Mouse (Mus musculus): ENCODE results near the gene Mrpl36. TPM values are rescaled to one million over a fixed set of nuclear protein-coding genes. Genes with fewer than 3 reads are reported as not detected.

Mrpl36 gene
- 152 and 158 TPM in 2 replicates for polyA plus RNA-seq (2015; fragmentation: Nextera tagmentation; extraction: Ambion mirVana)

DNA sequence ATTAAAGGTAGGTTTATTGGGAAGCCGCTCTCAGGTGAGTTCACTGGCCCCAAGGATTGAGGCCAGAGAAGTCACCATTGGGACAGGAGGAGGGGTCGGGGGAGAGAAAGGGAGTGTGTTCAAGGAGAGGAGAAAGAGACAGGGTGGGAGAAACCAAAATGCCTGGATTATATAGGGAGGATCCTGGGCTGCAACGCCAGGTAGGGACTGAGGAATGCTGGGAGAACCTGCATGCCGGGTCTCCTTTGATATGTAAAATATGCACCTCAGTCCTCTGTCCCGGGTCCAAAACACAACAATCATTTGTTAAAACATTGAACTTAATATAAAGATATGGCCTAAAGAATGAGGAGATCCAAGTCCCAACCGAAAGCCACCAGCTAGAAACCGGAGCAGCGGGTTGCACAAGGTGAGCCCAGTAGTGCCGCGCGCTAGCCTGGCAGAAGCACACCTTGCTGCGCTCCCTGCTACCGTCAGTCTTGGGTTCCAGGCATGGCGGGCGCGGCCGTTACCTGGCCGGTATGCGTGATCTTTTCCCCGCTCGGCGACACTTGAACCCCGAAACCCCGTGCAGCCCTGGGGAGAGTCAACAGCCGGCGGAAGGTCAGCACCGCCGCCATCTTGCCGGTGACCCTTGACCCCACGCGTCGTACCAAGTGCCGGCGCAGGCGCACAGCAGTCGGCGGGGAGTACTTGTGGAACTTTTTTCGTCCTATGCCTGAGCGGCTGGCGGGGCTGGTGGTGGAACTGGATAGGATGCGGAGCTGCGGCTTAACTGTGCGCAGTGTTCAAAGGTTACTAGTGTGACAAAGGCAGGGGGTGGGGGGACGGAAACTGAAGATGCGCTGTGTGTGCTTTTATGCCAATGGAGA, at the start of gene Mrpl36, which contains the start of gene Ndufs6:
TSS of gene Mrpl36 (plus strand) at position 687 of the 872 bp plus-strand sequence.
TSS of gene Ndufs6 (minus strand) at position 716 of the 872 bp plus-strand sequence.
- Histone ChIP-seq H3K9ac (ENCODE audit: low read depth, low read length) (peak within 1 kb of the TSS; percentile 90), H3K36me3 (ENCODE audit: control insufficient read depth, insufficient read depth, low read length) (0 out of 2 replicates have a peak, but pooled peaks cover 3% of the 10 kb centered on the region), H3K4me2 (ENCODE audit: low read depth, low read length) (peak within 1 kb of the TSS; percentile 75), H3K9me3 (ENCODE audit: control insufficient read depth, low read length) (no peaks in the 10 kb centered on the region), H3K4me3 (ENCODE audit: low read length) (peak within 1 kb of the TSS; percentile 84), H3K27me3 (replicated peaks; ENCODE audit: control insufficient read depth, insufficient read depth, low read length) (no peaks in the 10 kb centered on the region), H3K27ac (ENCODE audit: low read length) (peak within 1 kb of the TSS; percentile 77), H3K4me1 (ENCODE audit: control insufficient read depth, insufficient read depth, low read length) (peaks cover 22% of the 10 kb centered on the region)
- 1% methylated on average over 45 of the region's 45 CpGs for WGBS
- ATAC-seq, result peak; percentile 90

GRCm38 (mm10) chr13:73279196-73279595, 49.1 kb upstream of the Mrpl36 start:
- peaks cover 8% of the 10 kb centered on the region for H3K4me1 ChIP-seq (ENCODE audit: control insufficient read depth, insufficient read depth, low read length)
- no peak overlapping the region for H3K4me3 ChIP-seq (ENCODE audit: low read length)
- ATAC-seq, result peak; percentile 96
- H3K4me2 ChIP-seq (ENCODE audit: low read depth, low read length), result 0 out of 2 replicates have a peak overlapping the region, but pooled peaks have one; percentile 14
- no peaks in the 10 kb centered on the region for H3K36me3 ChIP-seq (ENCODE audit: control insufficient read depth, insufficient read depth, low read length)
- H3K27ac ChIP-seq (ENCODE audit: low read length), result peak overlapping the region; percentile 86
- no peak overlapping the region for H3K9ac ChIP-seq (ENCODE audit: low read depth, low read length)
- WGBS, result 58% methylated on average over 1 of the region's 1 CpGs
- H3K27me3 ChIP-seq (replicated peaks; ENCODE audit: control insufficient read depth, insufficient read depth, low read length), result peaks cover under 1% of the 10 kb centered on the region
- no peaks in the 10 kb centered on the region for H3K9me3 ChIP-seq (ENCODE audit: control insufficient read depth, low read length)

DNA sequence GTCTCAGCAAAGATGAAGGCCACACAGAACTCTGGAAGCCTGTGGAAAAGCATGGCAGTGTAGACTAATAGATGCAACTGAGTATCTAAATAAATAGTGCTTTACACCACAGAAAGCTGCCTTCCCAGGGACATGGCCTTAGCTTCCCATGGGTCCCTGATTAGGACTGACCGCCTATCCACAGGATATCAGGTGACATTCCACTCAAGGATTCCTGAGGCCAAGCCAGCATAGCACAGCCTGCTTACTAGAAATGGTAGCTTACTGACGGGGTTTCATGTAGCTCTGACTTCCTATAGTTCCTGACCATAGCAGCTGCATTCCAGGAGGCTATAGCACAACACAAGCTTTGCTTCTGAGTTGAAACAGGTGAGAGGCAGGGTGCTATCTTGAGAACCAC, 45.9 kb upstream of the Mrpl36 start:
- WGBS, result 87% methylated on average over 2 of the region's 2 CpGs
- Histone ChIP-seq H3K27ac (ENCODE audit: low read length) (no peak overlapping the region), H3K4me1 (ENCODE audit: control insufficient read depth, insufficient read depth, low read length) (peaks cover 8% of the 10 kb centered on the region), H3K36me3 (ENCODE audit: control insufficient read depth, insufficient read depth, low read length) (no peaks in the 10 kb centered on the region), H3K27me3 (replicated peaks; ENCODE audit: control insufficient read depth, insufficient read depth, low read length) (no peaks in the 10 kb centered on the region), H3K4me3 (ENCODE audit: low read length) (no peak overlapping the region), H3K9me3 (ENCODE audit: control insufficient read depth, low read length) (no peaks in the 10 kb centered on the region), H3K9ac (ENCODE audit: low read depth, low read length) (no peak overlapping the region), H3K4me2 (ENCODE audit: low read depth, low read length) (no peak overlapping the region)
- no peak for ATAC-seq

DNA sequence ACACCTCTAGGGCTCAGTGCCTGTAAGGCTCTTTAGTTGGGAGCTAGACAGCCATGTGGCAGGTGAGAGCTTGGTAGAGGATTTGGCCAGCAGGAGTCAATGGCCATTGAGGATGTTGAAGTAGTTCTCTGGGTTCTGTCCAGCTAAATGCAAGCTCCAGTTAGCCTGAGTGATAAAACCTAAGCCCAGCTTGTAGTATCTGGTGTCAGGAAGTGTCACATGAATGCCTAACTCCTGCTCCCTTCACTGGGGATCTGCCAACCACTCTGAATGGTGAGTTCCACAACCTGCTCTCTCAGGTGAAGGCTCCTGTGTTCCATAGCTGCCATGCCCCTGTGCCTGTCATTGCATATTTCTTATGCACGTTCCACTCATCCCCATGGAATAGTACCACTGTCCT, 44.8 kb upstream of the Mrpl36 start:
- H3K27me3 ChIP-seq (replicated peaks; ENCODE audit: control insufficient read depth, insufficient read depth, low read length), result 0 out of 2 replicates have a peak, but pooled peaks cover 2% of the 10 kb centered on the region
- no peak for ATAC-seq
- H3K36me3 ChIP-seq (ENCODE audit: control insufficient read depth, insufficient read depth, low read length), result no peaks in the 10 kb centered on the region
- no peak overlapping the region for H3K4me2 ChIP-seq (ENCODE audit: low read depth, low read length)
- H3K9ac ChIP-seq (ENCODE audit: low read depth, low read length), result no peak overlapping the region
- peaks cover 6% of the 10 kb centered on the region for H3K4me1 ChIP-seq (ENCODE audit: control insufficient read depth, insufficient read depth, low read length)
- H3K4me3 ChIP-seq (ENCODE audit: low read length), result no peak overlapping the region
- no peak overlapping the region for H3K27ac ChIP-seq (ENCODE audit: low read length)
- H3K9me3 ChIP-seq (ENCODE audit: control insufficient read depth, low read length), result no peaks in the 10 kb centered on the region
- 79% methylated on average over 1 of the region's 1 CpGs for WGBS

DNA sequence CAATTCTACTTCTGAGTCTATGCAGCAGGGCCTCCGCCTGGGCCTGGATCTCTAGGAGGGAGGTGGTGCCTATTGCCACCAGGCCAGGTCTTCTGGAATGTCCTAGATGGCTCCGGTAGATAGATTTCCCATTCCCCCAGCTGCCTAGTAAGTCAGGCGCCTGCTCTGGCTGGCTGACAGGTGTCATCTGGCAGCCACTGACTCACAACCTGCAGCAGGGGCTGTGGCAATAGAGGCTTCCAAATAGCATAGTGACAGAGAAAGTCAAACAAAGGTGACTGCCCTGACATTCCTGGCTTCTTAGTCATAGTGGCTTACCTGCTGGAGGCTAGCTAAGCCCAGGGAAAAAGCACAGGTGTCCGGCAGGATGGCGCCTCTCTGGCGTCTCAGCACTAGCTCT, 38.1 kb upstream of the Mrpl36 start:
- Histone ChIP-seq H3K27ac (ENCODE audit: low read length) (no peak overlapping the region), H3K9me3 (ENCODE audit: control insufficient read depth, low read length) (no peaks in the 10 kb centered on the region), H3K4me2 (ENCODE audit: low read depth, low read length) (no peak overlapping the region), H3K9ac (ENCODE audit: low read depth, low read length) (no peak overlapping the region), H3K36me3 (ENCODE audit: control insufficient read depth, insufficient read depth, low read length) (no peaks in the 10 kb centered on the region), H3K4me1 (ENCODE audit: control insufficient read depth, insufficient read depth, low read length) (0 out of 2 replicates have a peak, but pooled peaks cover 3% of the 10 kb centered on the region), H3K27me3 (replicated peaks; ENCODE audit: control insufficient read depth, insufficient read depth, low read length) (0 out of 2 replicates have a peak, but pooled peaks cover 2% of the 10 kb centered on the region), H3K4me3 (ENCODE audit: low read length) (no peak overlapping the region)
- ATAC-seq, result peak; percentile 87
- 54% methylated on average over 6 of the region's 6 CpGs for WGBS

DNA sequence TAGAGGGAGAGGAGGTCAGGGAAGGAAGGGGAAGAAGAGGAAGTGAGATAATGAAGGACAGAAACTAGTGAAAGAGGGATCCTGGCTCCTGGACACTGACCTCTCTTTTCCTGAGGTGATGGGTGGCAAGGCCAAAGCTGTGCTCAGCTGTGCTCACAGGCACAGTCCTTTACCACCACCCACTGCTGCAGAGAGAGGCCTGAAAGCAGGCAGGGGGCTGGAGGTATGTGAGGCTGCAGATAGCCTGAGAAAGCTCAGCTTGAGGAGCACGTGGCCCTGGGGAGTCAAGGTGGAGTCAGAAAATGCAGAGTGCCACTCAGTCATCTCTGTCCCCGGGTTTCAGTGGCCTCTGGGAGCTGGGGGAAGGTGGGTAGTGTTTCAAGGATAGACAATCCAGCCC, 37.2 kb upstream of the Mrpl36 start:
- Histone ChIP-seq H3K9me3 (ENCODE audit: control insufficient read depth, low read length) (no peaks in the 10 kb centered on the region), H3K4me2 (ENCODE audit: low read depth, low read length) (no peak overlapping the region), H3K9ac (ENCODE audit: low read depth, low read length) (no peak overlapping the region), H3K4me3 (ENCODE audit: low read length) (no peak overlapping the region), H3K4me1 (ENCODE audit: control insufficient read depth, insufficient read depth, low read length) (0 out of 2 replicates have a peak, but pooled peaks cover 3% of the 10 kb centered on the region), H3K27me3 (replicated peaks; ENCODE audit: control insufficient read depth, insufficient read depth, low read length) (0 out of 2 replicates have a peak, but pooled peaks cover 2% of the 10 kb centered on the region), H3K27ac (ENCODE audit: low read length) (0 out of 2 replicates have a peak overlapping the region, but pooled peaks have one; percentile 16), H3K36me3 (ENCODE audit: control insufficient read depth, insufficient read depth, low read length) (no peaks in the 10 kb centered on the region)
- 30% methylated on average over 2 of the region's 2 CpGs for WGBS
- ATAC-seq, result no peak

DNA sequence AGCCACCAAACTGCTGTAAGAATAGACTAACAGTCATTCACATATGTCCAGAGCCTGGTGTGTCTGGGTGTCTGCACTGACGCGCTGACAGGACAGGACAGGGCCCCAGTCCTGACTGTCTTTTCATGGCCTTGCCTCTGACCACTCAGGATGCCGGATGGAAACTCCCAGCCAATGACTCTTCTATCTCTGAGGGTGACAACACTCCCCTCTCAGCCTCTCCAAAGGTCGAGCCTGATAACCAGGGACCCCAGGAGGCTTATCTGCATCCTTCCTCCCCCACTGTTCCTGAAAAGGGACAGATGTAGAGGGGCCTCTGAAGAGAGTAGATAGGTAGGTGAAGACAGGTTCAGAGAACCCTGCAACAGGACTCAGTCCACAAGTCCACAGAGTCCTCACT, 29.6 kb upstream of the Mrpl36 start:
- no peaks in the 10 kb centered on the region for H3K27me3 ChIP-seq (replicated peaks; ENCODE audit: control insufficient read depth, insufficient read depth, low read length)
- H3K4me1 ChIP-seq (ENCODE audit: control insufficient read depth, insufficient read depth, low read length), result no peaks in the 10 kb centered on the region
- no peak overlapping the region for H3K4me2 ChIP-seq (ENCODE audit: low read depth, low read length)
- no peak overlapping the region for H3K27ac ChIP-seq (ENCODE audit: low read length)
- H3K4me3 ChIP-seq (ENCODE audit: low read length), result no peak overlapping the region
- ATAC-seq, result 0 out of 2 replicates have a peak, but pooled peaks have one; percentile 17
- 64% methylated on average over 4 of the region's 4 CpGs for WGBS
- H3K36me3 ChIP-seq (ENCODE audit: control insufficient read depth, insufficient read depth, low read length), result no peaks in the 10 kb centered on the region
- no peak overlapping the region for H3K9ac ChIP-seq (ENCODE audit: low read depth, low read length)
- H3K9me3 ChIP-seq (ENCODE audit: control insufficient read depth, low read length), result no peaks in the 10 kb centered on the region

GRCm38 (mm10) chr13:73299322-73299721, 29.0 kb upstream of the Mrpl36 start:
- Histone ChIP-seq H3K4me1 (ENCODE audit: control insufficient read depth, insufficient read depth, low read length) (no peaks in the 10 kb centered on the region), H3K4me3 (ENCODE audit: low read length) (no peak overlapping the region), H3K9me3 (ENCODE audit: control insufficient read depth, low read length) (no peaks in the 10 kb centered on the region), H3K4me2 (ENCODE audit: low read depth, low read length) (no peak overlapping the region), H3K27me3 (replicated peaks; ENCODE audit: control insufficient read depth, insufficient read depth, low read length) (no peaks in the 10 kb centered on the region), H3K27ac (ENCODE audit: low read length) (no peak overlapping the region), H3K9ac (ENCODE audit: low read depth, low read length) (no peak overlapping the region), H3K36me3 (ENCODE audit: control insufficient read depth, insufficient read depth, low read length) (no peaks in the 10 kb centered on the region)
- ATAC-seq, result no peak
- WGBS, result 92% methylated on average over 5 of the region's 5 CpGs

DNA sequence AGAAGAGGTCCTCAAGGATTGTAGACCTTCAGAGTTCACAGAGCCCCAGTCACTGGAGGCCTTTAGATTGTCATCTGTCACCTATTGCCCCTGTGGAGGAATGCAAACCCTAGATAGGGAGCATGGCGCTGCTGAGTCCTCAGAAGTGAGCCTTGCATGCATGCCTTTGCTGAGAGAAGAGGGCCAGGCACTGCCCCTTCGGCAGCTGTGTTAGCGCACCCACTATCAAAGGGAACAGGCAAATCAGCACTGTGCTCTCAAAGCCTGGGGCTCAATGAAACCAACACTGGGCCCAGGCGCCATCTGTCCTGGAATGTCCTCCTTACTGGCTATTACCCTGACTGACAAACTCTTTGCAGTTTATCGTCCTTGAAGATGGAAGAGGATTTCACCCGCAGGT, 23.6 kb upstream of the Mrpl36 start:
- no peak overlapping the region; the same call in 1 of the 2 replicates for H3K27ac ChIP-seq (ENCODE audit: low read length)
- peak; percentile 39 for ATAC-seq

More for the DNA sequence above, 23.6 kb upstream of the Mrpl36 start:
- 33% methylated on average over 6 of the region's 6 CpGs for WGBS
- H3K36me3 ChIP-seq (ENCODE audit: control insufficient read depth, insufficient read depth, low read length), result no peaks in the 10 kb centered on the region
- H3K4me1 ChIP-seq (ENCODE audit: control insufficient read depth, insufficient read depth, low read length), result peaks cover 9% of the 10 kb centered on the region; the same call in 1 of the 2 replicates
- H3K9ac ChIP-seq (ENCODE audit: low read depth, low read length), result no peak overlapping the region; the same call in 1 of the 2 replicates
- no peaks in the 10 kb centered on the region for H3K27me3 ChIP-seq (replicated peaks; ENCODE audit: control insufficient read depth, insufficient read depth, low read length)
- H3K4me2 ChIP-seq (ENCODE audit: low read depth, low read length), result no peak overlapping the region
- H3K4me3 ChIP-seq (ENCODE audit: low read length), result no peak overlapping the region
- H3K9me3 ChIP-seq (ENCODE audit: control insufficient read depth, low read length), result no peaks in the 10 kb centered on the region

Data from intestine, embryonic 16.5 days (tissue).